Mouse (Mus musculus): ENCODE measurements around the gene Ocm. TPM values are rescaled to one million over a fixed set of nuclear protein-coding genes. Genes with fewer than 3 reads are reported as not detected.

Gene Ocm
- polyA plus RNA-seq, 2 experiments = not detected

DNA sequence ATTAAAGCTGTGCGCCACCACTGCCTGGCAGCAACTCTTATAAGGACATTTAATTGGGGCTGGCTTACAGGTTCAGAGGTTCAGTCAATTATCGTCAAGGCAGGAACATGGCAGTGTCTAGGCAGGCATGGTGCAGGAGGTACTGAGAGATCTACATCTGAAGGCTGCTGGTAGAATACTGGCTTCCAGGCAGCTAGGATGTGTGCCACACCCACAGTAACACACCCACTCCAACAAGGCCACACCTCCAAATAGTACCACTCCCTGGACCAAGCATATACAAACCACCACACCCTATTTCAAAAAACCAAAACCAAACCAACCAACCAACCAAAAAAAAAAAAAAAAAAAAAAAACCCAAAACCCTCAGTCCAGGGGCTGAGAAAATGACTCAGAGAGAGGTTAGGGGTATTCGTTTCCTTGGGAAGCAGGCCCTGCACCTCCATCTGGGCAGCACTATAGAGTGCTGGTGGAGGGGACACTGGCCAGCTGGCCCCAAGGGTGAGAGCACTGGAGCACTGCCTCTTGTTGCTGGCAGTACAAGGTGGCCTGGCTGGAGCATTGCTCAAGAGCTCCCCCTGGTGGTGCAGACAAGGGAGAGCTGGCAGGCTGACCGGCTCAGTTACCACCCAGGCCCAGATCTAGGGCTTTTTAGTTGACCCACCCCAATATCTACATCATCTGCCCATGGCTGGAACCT is 51.4 kb downstream of the Ocm start:
- Histone ChIP-seq H3K27me3 (ENCODE audit: control insufficient read depth, insufficient read depth, low read length) (no peaks in the 10 kb centered on the region), H3K4me3 (ENCODE audit: insufficient read depth in 1 of 2, low read depth in 2 of 2, low read length in 2 of 2) (no peak overlapping the region), H3K36me3 (replicated peaks; ENCODE audit: control insufficient read depth, insufficient read depth, low read depth) (no peaks in the 10 kb centered on the region), H3K9me3 (ENCODE audit: control insufficient read depth, low read length) (no peaks in the 10 kb centered on the region), H3K4me1 (replicated peaks; ENCODE audit: control insufficient read depth in 2 of 2, insufficient read depth in 2 of 2, low read length in 1 of 2) (peaks cover 43 to 52% of the 10 kb centered on the region in 2 experiments), H3K4me2 (ENCODE audit: low read depth) (peak overlapping the region; percentile 53), H3K27ac (peak overlapping the region; percentile 81), H3K9ac (replicated peaks) (peak overlapping the region; percentile 16; the same call in 1 of the 2 replicates)
- 41% methylated on average over 4 of the region's 4 CpGs for WGBS (ENCODE audit: insufficient replicate concordance)
- peak; percentile 61 to 64 (median 62) for DNase-seq (ENCODE audit: low read depth in 3 of 3, low spot score in 3 of 3)
- TF ChIP-seq EP300 (IDR thresholded peaks at IDR 0.05; ENCODE audit: low read depth) (no peak), CTCF (IDR thresholded peaks at IDR 0.05; ENCODE audit: low read depth) (peak; percentile 99)
- ATAC-seq (ENCODE audit: insufficient read depth) = peak; percentile 82

DNA sequence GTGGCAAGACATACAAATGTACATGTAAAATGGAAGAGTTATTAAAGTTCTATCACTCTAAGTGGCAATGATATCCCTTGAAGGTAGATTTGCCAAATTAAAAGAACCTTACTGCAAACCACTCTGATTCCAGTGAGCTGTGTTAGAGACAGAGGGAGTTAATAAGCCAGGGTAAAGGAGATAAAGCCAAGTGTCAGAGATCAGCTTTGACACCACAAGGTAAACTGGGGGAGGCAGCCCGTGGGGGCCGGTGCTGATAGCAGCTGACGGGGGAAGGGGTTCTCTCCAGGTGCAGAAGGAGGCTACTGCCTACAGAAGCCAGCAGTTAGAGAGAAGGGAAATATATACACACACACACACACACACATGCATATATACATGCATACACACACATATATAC is 53.8 kb downstream of the Ocm start:
- Histone ChIP-seq H3K27ac (no peak overlapping the region), H3K9ac (replicated peaks) (peak overlapping the region; percentile 9; the same call in 1 of the 2 replicates)
- DNase-seq (ENCODE audit: low read depth in 3 of 3, low spot score in 3 of 3) = no peak

More for the DNA sequence above, 53.8 kb downstream of the Ocm start:
- no peaks in the 10 kb centered on the region for H3K9me3 ChIP-seq (ENCODE audit: control insufficient read depth, low read length)
- no peaks in the 10 kb centered on the region for H3K36me3 ChIP-seq (replicated peaks; ENCODE audit: control insufficient read depth, insufficient read depth, low read depth)
- H3K27me3 ChIP-seq (ENCODE audit: control insufficient read depth, insufficient read depth, low read length) = no peaks in the 10 kb centered on the region
- H3K4me1 ChIP-seq (replicated peaks; ENCODE audit: control insufficient read depth in 2 of 2, insufficient read depth in 2 of 2, low read length in 1 of 2) = peaks cover 38 to 46% of the 10 kb centered on the region in 2 experiments
- no peak for TF ChIP-seq EP300 (IDR thresholded peaks at IDR 0.05; ENCODE audit: low read depth)
- TF ChIP-seq CTCF (IDR thresholded peaks at IDR 0.05; ENCODE audit: low read depth) = no peak
- ATAC-seq (ENCODE audit: insufficient read depth) = no peak
- 2% methylated on average over 3 of the region's 3 CpGs for WGBS (ENCODE audit: insufficient replicate concordance)
- H3K4me2 ChIP-seq (ENCODE audit: low read depth) = no peak overlapping the region
- H3K4me3 ChIP-seq (ENCODE audit: insufficient read depth in 1 of 2, low read depth in 2 of 2, low read length in 2 of 2) = no peak overlapping the region

Other genes with a start within 250 kb of the Ocm start
- 39.8 and 44.3 TPM in 2 replicates for gene Eif2ak1, start 208.9 kb downstream of the Ocm start, polyA plus RNA-seq (2012; rRNA removed)
- gene Eif2ak1, start 208.9 kb downstream of the Ocm start, polyA plus RNA-seq (2014; fragmentation: Nextera tagmentation; extraction: Ambion mirVana) = 108 and 112 TPM in 2 replicates
- gene Ankrd61, start 129.0 kb downstream of the Ocm start, polyA plus RNA-seq (2012; rRNA removed) = 0.03 and 0.04 TPM in 2 replicates
- 0.13 and 0.27 TPM in 2 replicates for gene Ankrd61, start 129.0 kb downstream of the Ocm start, polyA plus RNA-seq (2014; fragmentation: Nextera tagmentation; extraction: Ambion mirVana)
- gene Aimp2, start 116.8 kb downstream of the Ocm start, polyA plus RNA-seq (2012; rRNA removed) = 44.6 and 59.1 TPM in 2 replicates
- gene Aimp2, start 116.8 kb downstream of the Ocm start, polyA plus RNA-seq (2014; fragmentation: Nextera tagmentation; extraction: Ambion mirVana) = 45.0 and 45.6 TPM in 2 replicates
- 4.1 and 6.7 TPM in 2 replicates for gene Pms2, start 116.7 kb downstream of the Ocm start, polyA plus RNA-seq (2012; rRNA removed)
- 13.6 and 15.7 TPM in 2 replicates for gene Pms2, start 116.7 kb downstream of the Ocm start, polyA plus RNA-seq (2014; fragmentation: Nextera tagmentation; extraction: Ambion mirVana)
- 0.51 and 0.59 TPM in 2 replicates for gene Gm42421, start 98.5 kb downstream of the Ocm start, polyA plus RNA-seq (2012; rRNA removed)
- gene Gm42421, start 98.5 kb downstream of the Ocm start, polyA plus RNA-seq (2014; fragmentation: Nextera tagmentation; extraction: Ambion mirVana) = 0.20 and 0.24 TPM in 2 replicates
- 0.19 and 0.44 TPM in 2 replicates for gene Rsph10b, start 93.6 kb downstream of the Ocm start, polyA plus RNA-seq (2012; rRNA removed)
- 0.21 and 0.66 TPM in 2 replicates for gene Rsph10b, start 93.6 kb downstream of the Ocm start, polyA plus RNA-seq (2014; fragmentation: Nextera tagmentation; extraction: Ambion mirVana)
- gene Ccz1, start 11.8 kb downstream of the Ocm start, polyA plus RNA-seq (2012; rRNA removed) = 12.8 and 21.9 TPM in 2 replicates
- 46.8 and 47.1 TPM in 2 replicates for gene Ccz1, start 11.8 kb downstream of the Ocm start, polyA plus RNA-seq (2014; fragmentation: Nextera tagmentation; extraction: Ambion mirVana)
- gene Lmtk2, start 73.8 kb upstream of the Ocm start, polyA plus RNA-seq (2012; rRNA removed) = 2.4 and 2.9 TPM in 2 replicates
- gene Lmtk2, start 73.8 kb upstream of the Ocm start, polyA plus RNA-seq (2014; fragmentation: Nextera tagmentation; extraction: Ambion mirVana) = 1.5 and 1.7 TPM in 2 replicates
- gene Bhlha15, start 163.6 kb upstream of the Ocm start, polyA plus RNA-seq (2012; rRNA removed) = 0.39 and 0.42 TPM in 2 replicates
- 0.28 and 0.38 TPM in 2 replicates for gene Bhlha15, start 163.6 kb upstream of the Ocm start, polyA plus RNA-seq (2014; fragmentation: Nextera tagmentation; extraction: Ambion mirVana)
- gene Tecpr1, start 196.9 kb upstream of the Ocm start, polyA plus RNA-seq (2012; rRNA removed) = 2.0 and 2.6 TPM in 2 replicates
- 1.3 and 1.4 TPM in 2 replicates for gene Tecpr1, start 196.9 kb upstream of the Ocm start, polyA plus RNA-seq (2014; fragmentation: Nextera tagmentation; extraction: Ambion mirVana)
- 9.0 and 12.1 TPM in 2 replicates for gene Bri3, start 217.8 kb upstream of the Ocm start, polyA plus RNA-seq (2012; rRNA removed)
- 15.9 and 18.5 TPM in 2 replicates for gene Bri3, start 217.8 kb upstream of the Ocm start, polyA plus RNA-seq (2014; fragmentation: Nextera tagmentation; extraction: Ambion mirVana)

All from liver, embryonic 14.5 days (tissue).